Mouse (Mus musculus): ENCODE data around the gene Pycard.
"Not testable (repeated sequence)": the region's sequence is repeated elsewhere in the genome, so short reads cannot be mapped to it uniquely, and the experiment has no call there.

DNA sequence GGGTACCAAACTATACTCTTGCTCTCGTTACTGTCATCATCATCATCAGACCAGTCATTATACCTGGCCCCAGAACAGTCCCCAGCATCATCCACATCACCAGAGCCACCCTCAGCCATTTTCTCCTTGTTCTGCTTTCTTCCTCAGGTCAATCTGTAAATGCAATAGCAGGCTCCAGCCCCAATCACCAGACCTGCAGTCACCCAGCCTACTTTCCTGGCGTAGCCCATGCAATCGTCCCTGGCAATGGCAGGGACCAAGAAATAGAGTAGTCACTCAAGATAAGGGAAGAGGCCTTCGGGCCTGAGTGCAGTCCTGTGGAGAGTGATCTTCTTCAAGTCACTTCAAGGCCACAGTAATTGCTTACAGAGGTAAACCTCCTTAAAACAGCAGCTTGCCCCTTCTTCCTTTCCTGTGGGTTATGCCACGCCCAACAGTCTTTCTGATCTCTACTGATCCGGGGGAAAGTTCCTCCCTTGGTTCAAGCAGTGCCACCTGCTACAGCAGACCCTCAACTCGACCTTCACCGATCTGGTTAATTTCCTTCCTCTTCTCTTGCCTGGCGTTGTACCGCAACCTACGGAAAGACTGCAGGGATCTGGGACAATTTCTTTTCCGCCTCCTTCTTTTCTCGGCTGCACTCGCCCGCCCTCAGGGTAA is 48.6 kb upstream of the Pycard start:
- not testable (repeated sequence) for TF ChIP-seq CTCF (IDR thresholded peaks at IDR 0.05; ENCODE audit: low read depth, low read length); GATA1 (IDR thresholded peaks at IDR 0.05; ENCODE audit: borderline replicate concordance, low read length)
